Mouse (Mus musculus): ENCODE measurements around the gene Gpr61. TPM values are rescaled to one million over a fixed set of nuclear protein-coding genes. Genes with fewer than 3 reads are reported as not detected.

The Gpr61 gene
- total and polyA plus RNA-seq, 3 experiments = 0.27 TPM; not detected in 2

DNA sequence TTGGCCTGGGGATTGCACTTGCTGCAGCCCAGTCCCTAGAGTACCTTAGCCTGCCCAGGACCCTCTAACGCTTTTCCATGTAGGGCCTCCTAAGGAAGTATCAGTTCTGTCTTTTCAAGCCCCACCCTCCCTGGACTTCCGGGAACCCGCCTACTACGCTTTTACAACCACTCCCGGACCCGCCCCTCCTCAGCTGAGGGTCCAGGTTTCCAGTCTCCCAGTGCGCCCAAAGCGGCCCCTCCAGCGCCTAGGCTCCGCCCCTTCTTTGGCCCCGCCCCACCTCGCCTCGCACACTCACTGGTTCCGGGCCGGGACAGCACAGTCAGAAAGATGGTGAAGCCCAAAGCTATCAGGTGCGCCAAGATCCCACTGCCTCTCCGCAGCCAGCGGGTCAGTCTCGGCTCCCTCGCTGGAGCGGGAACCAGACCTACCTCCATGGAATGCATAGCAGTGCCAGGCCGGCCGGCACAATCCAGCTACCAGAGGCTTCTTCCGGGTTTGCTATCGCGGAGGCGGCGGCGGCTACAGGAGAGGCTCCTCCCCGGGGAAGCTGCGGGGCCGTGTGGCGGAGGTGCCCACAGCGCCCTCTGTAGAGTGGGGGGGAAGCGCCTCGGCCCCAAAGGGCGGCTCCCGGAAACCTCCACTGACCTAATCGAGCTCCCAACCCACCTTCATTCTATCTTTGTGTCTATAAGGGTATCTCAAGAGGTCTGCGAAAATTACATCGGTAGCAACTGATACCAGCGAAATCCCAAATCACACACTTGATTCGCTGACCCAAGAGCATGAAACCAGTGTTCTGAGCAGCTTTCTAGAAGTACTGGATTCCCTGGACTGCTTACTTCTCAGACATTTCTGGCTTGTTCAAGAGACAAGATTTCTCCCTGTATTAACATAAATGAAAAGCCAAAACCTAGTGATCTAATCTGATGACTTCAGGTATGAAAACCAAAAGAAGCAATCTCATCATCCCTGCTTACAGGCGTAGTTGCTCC, 45.9 kb upstream of the Gpr61 start, which contains the start of gene Cyb561d1 (continued):
- no peak for TF ChIP-seq MYC (IDR thresholded peaks at IDR 0.05; ENCODE audit: low read depth, low read length)
- TF ChIP-seq IRF4 (IDR thresholded peaks at IDR 0.05; ENCODE audit: low read depth, low read length) = peak; percentile 97

DNA sequence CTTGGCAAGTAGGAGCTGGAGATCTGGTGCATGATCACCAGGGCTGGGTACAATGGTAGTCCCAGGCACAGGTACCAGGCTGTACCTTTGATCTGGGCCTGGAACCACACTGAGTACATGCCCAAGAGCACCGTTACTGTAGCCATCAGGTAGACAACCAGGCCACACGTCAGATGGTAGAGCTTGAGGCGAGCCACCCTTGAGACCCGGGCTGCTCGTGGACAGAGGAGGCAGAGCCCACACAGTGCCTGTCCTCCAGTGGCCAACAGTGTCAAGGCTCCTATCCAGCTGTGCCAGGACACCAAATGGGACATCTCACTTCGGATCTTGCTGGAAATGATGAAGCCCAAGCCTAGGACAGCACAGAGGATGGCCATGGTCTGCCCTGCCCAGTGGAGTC, 44.5 kb upstream of the Gpr61 start:
- Histone ChIP-seq H3K9me3 (replicated peaks; ENCODE audit: low read length) (no peaks in the 10 kb centered on the region), H3K27ac (ENCODE audit: insufficient read depth, low read depth) (no peak overlapping the region), H3K4me2 (ENCODE audit: insufficient read depth, low read depth, poor library complexity, severe bottlenecking) (0 out of 2 replicates have a peak overlapping the region, but pooled peaks have one; percentile 70), H3K79me2 (replicated peaks; ENCODE audit: control insufficient read depth, extremely low read depth, insufficient read depth, poor library complexity, severe bottlenecking) (no peaks in the 10 kb centered on the region; the same call in 1 of the 2 replicates), H3K4me1 (ENCODE audit: control insufficient read depth in 1 of 2, insufficient read depth in 2 of 2) (peaks cover 15 to 37% of the 10 kb centered on the region in 2 experiments), H3K27me3 (replicated peaks) (no peaks in the 10 kb centered on the region), H3K36me3 (replicated peaks in 1 of 2; ENCODE audit: control insufficient read depth in 1 of 2, insufficient read depth in 1 of 2, low read length in 1 of 2) (peaks cover 9 to 68% of the 10 kb centered on the region in 2 experiments), H3K4me3 (replicated peaks in 1 of 3; ENCODE audit: low read depth in 2 of 3, low read length in 2 of 3, poor library complexity in 1 of 3) (no peak overlapping the region), H3K9ac (ENCODE audit: insufficient read depth, low read depth) (0 out of 2 replicates have a peak overlapping the region, but pooled peaks have one; percentile 74)
- dilution Hi-C loops (cut with MboI; ENCODE audit: extremely low pct_ligation_motif_present, extremely low pct_unique_long_range_greater_than_20kb, low sequenced_read_pairs) = no loop called here
- TF ChIP-seq ELF1 (IDR thresholded peaks at IDR 0.05; ENCODE audit: low read depth, low read length) (no peak), CHD2 (IDR thresholded peaks at IDR 0.05; ENCODE audit: low read length) (no peak), MAX (IDR thresholded peaks at IDR 0.05; ENCODE audit: low read length) (no peak), USF1 (IDR thresholded peaks at IDR 0.05; ENCODE audit: low read depth, low read length) (no peak), ZC3H11A (IDR thresholded peaks at IDR 0.05; ENCODE audit: low read depth, low read length) (no peak), ZKSCAN1 (IDR thresholded peaks at IDR 0.05; ENCODE audit: borderline replicate concordance, low read depth, low read length) (no peak), POLR2A (IDR thresholded peaks at IDR 0.05; ENCODE audit: low read depth, low read length) (no peak), KAT2A (IDR thresholded peaks at IDR 0.05; ENCODE audit: insufficient replicate concordance, low read length) (no peak), NRF1 (IDR thresholded peaks at IDR 0.05; ENCODE audit: low read depth, low read length) (no peak), ZMIZ1 (IDR thresholded peaks at IDR 0.05; ENCODE audit: low read depth, low read length) (no peak), MAZ (IDR thresholded peaks at IDR 0.05; ENCODE audit: low read depth, low read length) (no peak), PAX5 (IDR thresholded peaks at IDR 0.05; ENCODE audit: low read length) (no peak), USF2 (conservative IDR thresholded peaks at IDR 0.05; ENCODE audit: low read depth, low read length) (no peak), CHD1 (IDR thresholded peaks at IDR 0.05; ENCODE audit: low read depth, low read length) (no peak), EP300 (IDR thresholded peaks at IDR 0.05; ENCODE audit: low read length) (no peak), RCOR1 (conservative IDR thresholded peaks at IDR 0.05; ENCODE audit: low read depth, low read length) (no peak), UBTF (IDR thresholded peaks at IDR 0.05; ENCODE audit: low read depth, low read length) (no peak), SIN3A (IDR thresholded peaks at IDR 0.05; ENCODE audit: low read length) (no peak), GABPA (IDR thresholded peaks at IDR 0.05; ENCODE audit: insufficient replicate concordance, low read depth, low read length) (no peak)
- in situ Hi-C loops (cut with MboI; ENCODE audit: low pct_ligation_motif_present, low pct_unique_long_range_greater_than_20kb, low sequenced_read_pairs) = no loop called here
- DNase-seq (ENCODE audit: extremely low read depth) = no peak

Data from CH12.LX (cell line).